Mouse (Mus musculus): ENCODE measurements around the gene Gpr55.

The Gpr55 gene

DNA sequence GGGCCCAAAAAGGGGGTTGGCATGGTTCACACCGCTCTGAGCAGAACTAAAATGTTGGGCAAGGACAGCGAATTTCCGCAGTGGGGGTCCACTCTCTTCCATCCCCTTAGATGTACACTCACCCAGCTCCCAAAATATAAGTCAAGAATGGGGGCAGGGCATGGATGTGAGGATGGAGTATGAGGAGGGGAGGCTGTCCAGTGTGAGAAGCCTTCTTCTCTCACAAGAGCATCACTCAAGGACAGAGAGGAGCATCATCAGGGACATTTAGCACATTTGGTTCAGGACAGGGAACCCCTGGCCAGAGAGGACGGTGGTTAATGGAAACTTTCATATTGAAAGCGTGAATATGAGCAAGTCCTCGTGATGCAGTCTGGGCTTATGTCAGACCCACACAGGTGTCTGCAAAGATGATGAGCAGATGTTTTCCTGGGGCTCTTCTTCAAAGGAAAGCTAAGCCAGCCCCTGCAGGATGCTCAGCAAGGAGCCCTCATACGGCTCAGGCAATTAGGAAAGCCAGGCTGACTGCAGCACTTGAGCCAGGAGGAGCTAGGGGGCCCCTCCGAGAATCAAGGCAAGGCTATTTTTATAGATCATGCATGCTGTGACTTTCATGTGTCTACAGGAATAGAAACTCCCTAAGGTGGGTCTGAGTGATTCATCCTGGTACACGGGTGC is 2.7 kb downstream of the Gpr55 start:
- peak; percentile 45 to 67 for DNase-seq (ENCODE audit: low spot score in 2 of 2)

DNA sequence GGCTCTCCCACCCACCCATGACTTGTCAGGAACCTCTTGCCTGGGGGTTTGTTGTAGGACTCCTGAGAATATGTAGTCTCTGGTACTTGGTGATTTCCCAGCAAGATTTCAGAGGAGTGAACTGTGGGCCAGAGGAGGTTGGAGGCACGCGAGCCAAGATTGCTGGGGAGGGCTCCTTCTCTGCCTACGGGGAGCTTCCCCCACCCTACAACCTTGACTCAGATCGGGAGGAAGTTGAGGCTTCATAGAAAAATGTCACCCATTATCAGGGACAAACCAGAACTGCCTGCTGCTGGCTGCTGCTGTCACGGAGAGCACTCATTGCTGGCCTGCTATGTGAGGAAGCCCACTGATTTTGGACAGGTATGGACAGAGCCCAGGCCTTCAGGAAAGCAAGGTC is 3.5 kb downstream of the Gpr55 start:
- no peak for DNase-seq (ENCODE audit: low spot score in 2 of 2)

DNA sequence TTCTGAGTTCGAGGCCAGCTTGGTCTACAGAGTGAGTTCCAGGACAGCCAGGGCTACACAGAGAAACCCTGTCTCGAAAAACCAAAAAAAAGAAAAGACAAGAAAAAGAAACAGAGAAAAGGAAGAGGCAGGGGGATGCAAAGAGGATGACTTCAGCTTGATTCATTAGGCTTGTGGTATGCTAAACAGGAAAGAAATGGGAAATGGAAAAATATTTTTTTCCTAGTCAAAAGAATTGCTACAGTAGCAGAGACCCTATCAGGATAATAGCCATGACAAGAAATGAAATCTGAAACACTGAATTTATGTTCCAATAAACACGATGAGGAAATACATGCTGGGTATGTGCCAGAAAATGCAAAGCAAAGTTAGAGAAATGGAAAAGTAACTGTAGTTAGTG is 5.7 kb downstream of the Gpr55 start:
- DNase-seq (ENCODE audit: low spot score in 2 of 2) = no peak

- DNase-seq (ENCODE audit: low spot score in 2 of 2) = no peak
These were observed 11.6 kb downstream of the Gpr55 start for GRCm38 (mm10) chr1:85949085-85949684.

GRCm38 (mm10) chr1:85942318-85942717 is 18.5 kb downstream of the Gpr55 start:
- no peak for DNase-seq (ENCODE audit: low spot score in 2 of 2)

GRCm38 (mm10) chr1:85937323-85937722 is 23.5 kb downstream of the Gpr55 start:
- DNase-seq (ENCODE audit: low spot score in 2 of 2) = no peak

GRCm38 (mm10) chr1:85936265-85936664 is 24.5 kb downstream of the Gpr55 start:
- no peak for DNase-seq (ENCODE audit: low spot score in 2 of 2)

DNA sequence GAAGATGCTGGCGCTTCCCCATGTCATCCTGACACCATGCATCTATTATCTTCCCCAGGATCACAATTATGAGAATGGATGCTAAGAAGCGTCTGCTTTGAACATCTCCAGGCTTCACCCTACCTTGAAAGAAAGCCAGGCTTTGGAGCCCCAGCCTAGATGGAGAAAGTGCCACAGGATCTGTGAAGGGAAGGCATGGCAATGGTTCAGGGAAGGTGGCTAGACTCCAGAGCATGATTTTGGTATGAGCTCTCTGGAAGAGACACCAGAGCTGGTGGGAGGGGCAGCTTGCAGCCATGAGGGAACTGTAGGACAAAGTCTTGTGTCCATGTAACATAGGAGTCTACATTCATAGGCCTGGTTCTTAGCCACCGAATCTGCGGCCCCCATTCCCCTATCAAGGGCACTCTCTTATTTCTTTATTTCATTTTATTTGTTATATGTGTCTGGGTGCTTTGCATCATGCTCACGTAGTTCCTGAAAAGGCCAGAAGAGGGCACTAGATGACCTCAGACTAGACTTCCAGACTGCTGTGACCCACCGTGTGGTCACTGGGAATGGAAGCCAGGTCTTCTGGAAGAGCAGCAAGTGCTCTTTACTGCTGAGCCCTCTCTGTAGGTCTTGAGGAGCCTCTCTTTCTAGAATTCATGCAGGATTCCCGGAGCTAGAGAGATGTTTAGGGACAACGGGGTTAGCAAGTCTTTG is 25.5 kb downstream of the Gpr55 start:
- DNase-seq (ENCODE audit: low spot score in 2 of 2) = peak in 1 of 2 experiments; percentile 71

- DNase-seq (ENCODE audit: low spot score in 2 of 2) = no peak
These were observed 26.2 kb downstream of the Gpr55 start for GRCm38 (mm10) chr1:85934560-85934959.

- DNase-seq (ENCODE audit: low spot score in 2 of 2) = no peak
These were observed 27.0 kb downstream of the Gpr55 start for GRCm38 (mm10) chr1:85933631-85934465.

GRCm38 (mm10) chr1:85933226-85933625 is 27.6 kb downstream of the Gpr55 start:
- DNase-seq (ENCODE audit: low spot score in 2 of 2) = no peak

- peak in 1 of 2 experiments; percentile 61 for DNase-seq (ENCODE audit: low spot score in 2 of 2)
These were observed 29.6 kb downstream of the Gpr55 start for GRCm38 (mm10) chr1:85931170-85931569.

- DNase-seq (ENCODE audit: low spot score in 2 of 2) = no peak
These were observed 31.4 kb downstream of the Gpr55 start for GRCm38 (mm10) chr1:85929406-85929805.

DNA sequence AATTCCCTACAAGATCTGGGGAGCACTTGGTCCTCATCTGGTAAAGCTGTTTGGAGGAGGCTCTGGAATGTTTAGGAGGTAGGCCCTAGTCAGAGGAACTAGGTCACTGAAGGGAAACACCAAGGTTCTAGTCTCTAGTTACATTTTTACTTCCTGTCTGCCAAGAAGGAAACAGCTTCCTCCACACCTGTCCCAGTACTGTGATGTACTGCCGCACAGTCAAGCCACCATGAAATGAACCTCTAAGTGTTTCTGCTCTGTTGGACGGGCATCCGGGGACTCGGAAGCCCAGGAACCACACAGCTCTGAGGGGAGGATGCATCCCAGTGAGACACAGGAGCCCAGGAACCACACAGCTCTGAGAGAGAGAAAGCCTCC is 32.1 kb downstream of the Gpr55 start:
- DNase-seq (ENCODE audit: low spot score in 2 of 2) = no peak

DNA sequence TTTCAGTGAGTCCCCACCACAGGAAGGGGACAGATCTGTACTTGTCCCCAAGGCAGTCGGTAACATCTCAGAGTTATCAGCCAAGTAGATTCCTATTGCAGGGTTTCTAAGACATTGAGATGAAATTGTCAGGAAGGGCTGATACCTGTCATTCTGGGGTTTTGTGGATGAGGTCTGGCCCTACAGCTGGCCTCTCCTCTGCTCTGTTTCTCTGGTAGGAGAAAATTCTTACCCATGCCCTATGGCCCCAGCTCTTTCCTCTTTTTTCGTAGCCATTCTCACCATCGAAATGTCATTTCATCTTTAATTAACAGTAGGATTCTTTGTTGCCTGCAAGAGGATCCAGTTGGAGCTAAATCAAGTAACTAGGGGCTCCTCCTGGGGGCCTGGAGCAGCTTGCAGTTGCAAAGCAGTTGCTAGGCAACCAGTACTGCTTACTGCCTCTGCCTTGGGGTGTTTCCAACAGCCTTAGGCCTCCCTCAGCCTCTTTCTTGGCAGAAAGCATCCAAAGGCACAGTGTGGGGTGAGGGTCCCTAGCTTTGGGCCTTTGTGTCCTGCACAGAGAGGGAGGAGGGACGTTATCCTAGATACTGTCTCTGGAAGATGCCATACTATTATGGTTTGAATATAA is 32.6 kb downstream of the Gpr55 start, which contains the start of gene 4933407L21Rik:
Gene 4933407L21Rik, plus strand, starts transcription at position 427 of the 631 bp plus-strand sequence.
- peak; percentile 82 to 83 for DNase-seq (ENCODE audit: low spot score in 2 of 2)

GRCm38 (mm10) chr1:85925183-85925582 is 35.6 kb downstream of the Gpr55 start:
- DNase-seq (ENCODE audit: low spot score in 2 of 2) = no peak

DNA sequence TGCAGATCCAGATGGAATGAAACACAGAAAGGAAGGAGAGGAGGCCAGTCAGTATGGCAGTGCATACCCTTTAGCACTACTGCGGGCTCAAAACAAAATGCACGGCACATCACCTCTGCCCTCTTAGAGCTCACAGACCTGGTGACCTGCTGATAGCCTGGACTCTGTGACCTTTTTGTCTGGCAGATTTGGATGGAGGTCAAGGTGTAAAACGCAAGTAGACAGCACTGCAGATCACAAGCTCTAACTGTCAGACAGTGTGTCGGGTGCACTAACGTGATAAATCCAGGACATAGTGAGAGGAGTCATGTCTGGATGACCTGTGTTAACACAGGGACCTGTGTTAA is 38.0 kb downstream of the Gpr55 start:
- DNase-seq (ENCODE audit: low spot score in 2 of 2) = no peak

DNA sequence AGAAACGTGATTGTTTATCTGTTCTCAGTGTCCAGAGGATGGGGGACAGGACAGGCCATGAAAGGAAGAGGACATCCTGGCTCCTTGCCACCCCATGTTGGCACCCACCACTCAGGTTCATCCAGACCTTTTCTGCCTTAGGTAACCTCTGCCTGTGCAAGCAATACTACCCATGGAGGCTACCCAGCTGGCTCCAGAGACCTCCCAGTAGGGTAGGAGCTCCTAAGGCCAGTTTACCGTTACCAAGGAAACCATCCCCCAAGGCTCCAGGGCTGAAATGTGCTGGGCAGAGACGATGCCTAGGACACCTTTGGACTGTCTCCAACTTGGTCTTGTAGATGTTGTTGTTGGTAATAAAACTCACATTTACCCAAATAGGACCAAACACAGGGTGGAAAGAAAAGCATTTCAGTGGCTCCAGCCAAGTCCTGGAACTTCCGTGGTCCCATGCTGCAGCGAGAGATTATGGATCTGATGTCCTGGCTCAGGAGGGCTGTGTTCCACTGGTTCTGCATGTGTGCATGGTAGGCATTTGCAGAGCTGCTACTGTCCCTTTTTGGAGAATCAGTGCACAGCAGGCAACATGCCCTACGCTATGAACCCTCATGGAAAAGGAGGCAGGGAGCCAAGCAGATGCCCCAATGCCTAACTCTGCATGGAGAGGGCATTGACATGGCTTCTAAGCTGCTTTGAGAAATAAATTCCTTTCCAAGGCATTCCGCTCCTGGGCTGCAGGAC is 38.5 kb downstream of the Gpr55 start:
- no peak for DNase-seq (ENCODE audit: low spot score in 2 of 2)

GRCm38 (mm10) chr1:85921725-85922124 is 39.1 kb downstream of the Gpr55 start:
- peak in 1 of 2 experiments; percentile 70 for DNase-seq (ENCODE audit: low spot score in 2 of 2)

- DNase-seq (ENCODE audit: low spot score in 2 of 2) = no peak
These were observed 41.2 kb downstream of the Gpr55 start for GRCm38 (mm10) chr1:85919621-85920020.
